Mouse (Mus musculus) ES-E14 (cell line): ENCODE results near the gene Mpp3.

Source experiments
- CHD2 ChIP-seq: IDR thresholded peaks from 2 replicates; pipeline ENCODE4 v1.6.1; 2014; ENCODE audit warnings: mild to moderate bottlenecking, low read depth, low read length, inconsistent platforms
- MAFK ChIP-seq: IDR thresholded peaks from 2 replicates; pipeline ENCODE4 v1.6.1; 2014; ENCODE audit warnings: mild to moderate bottlenecking, low read depth, low read length, inconsistent platforms; ENCODE audit not compliant: insufficient read depth

DNA sequence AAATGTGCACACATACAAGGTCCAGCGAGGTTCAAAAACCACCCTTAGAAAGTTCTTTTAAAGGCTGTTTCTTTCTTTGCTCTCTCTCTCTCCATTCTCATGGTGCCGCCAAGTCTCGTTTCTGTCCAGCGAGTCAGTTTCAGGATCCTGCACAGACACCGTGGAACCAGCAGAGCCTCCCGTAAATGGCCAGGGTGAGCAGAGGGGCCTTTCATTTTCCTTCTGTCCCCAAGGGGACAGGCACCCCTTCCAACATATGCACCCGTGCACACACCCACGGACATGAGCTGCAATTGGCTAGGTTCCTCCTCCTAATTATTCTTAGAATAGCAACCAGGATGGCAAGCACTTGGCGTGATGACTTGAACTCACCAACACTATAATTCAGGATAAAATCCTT, 54.8 kb downstream of the Mpp3 start:
- TF ChIP-seq CHD2 (no peak), MAFK (no peak)
